Mouse (Mus musculus) Patski (cell line): ENCODE results near the gene Aldh18a1. TPM values are rescaled to one million over a fixed set of nuclear protein-coding genes. Genes with fewer than 3 reads are reported as not detected.

Experiments used
- ATAC-seq: fragments of 100-300 bp; one replicate; pipeline ENCODE4 v1.8.0; 2021
- CTCF ChIA-PET: fragments of 350-600 bp; sonication (Branson Sonifier 250); formaldehyde crosslinking; loops from one replicate; lab custom pipeline; 2022; ENCODE audit warnings: inconsistent platforms; lab: Charles Lee
- POLR2A ChIA-PET: fragments of 350-600 bp; sonication (Branson Sonifier 250); formaldehyde crosslinking; loops from one replicate; lab custom pipeline; 2022; ENCODE audit warnings: antibody characterized with exemption, inconsistent platforms; lab: Charles Lee
- DNase-seq: peaks from one replicate; pipeline ENCODE4 v3.0.0-alpha.2; 2011; ENCODE audit warnings: low read depth, low spot score
- H3K27me3 ChIP-seq: fragments of 371-371 bp; one replicate; pipeline ENCODE4 v1.5.1; 2021
- CTCF ChIP-seq: fragments of 100-300 bp; IDR thresholded peaks from one replicate; pipeline ENCODE4 v1.5.1; 2021
- in situ Hi-C: fragments of 300-500 bp; cut with MboI; formaldehyde crosslinking; loops from 3 replicates; pipeline ENCODE4 v1.11.1; 2018; ENCODE audit warnings: low pct_unique_long_range_greater_than_20kb, mixed read lengths
- polyA plus RNA-seq: library from polyadenylated mRNA; unstranded; gene quantifications from one replicate; pipeline ENCODE4 v1.2.3, GENCODE M21; 2021

Gene Aldh18a1
- polyA plus RNA-seq, 1 experiment from 2014 or later: 73.9 TPM

- ChIA-PET CTCF (interaction anchor here (1.1 kb wide), 1 partner anchor 168 kb away, joined by 3 read pairs; no protein-coding TSS in a partner anchor), POLR2A (interaction anchor here (0.6 to 1.0 kb wide), 3 partner anchors 51 to 115 kb away, joined by 3 to 5 read pairs (median 3); no protein-coding TSS in a partner anchor)
- DNase-seq (peak; percentile 72), ATAC-seq (peak; percentile 99)
- H3K27me3 ChIP-seq: no peaks in the 10 kb centered on the region
- no peak for TF ChIP-seq CTCF
- in situ Hi-C loops: no loop called here
Observed at GRCm38 (mm10) chr19:40513632-40514078, 74.6 kb downstream of the Aldh18a1 start, which contains the start of gene Sorbs1. Gene Sorbs1 (minus strand): TSS chr19:40513779.

GRCm38 (mm10) chr19:40512500-40513421 lies 75.5 kb downstream of the Aldh18a1 start:
- peak; percentile 45 for ATAC-seq

GRCm38 (mm10) chr19:40511679-40512309 lies 76.5 kb downstream of the Aldh18a1 start:
- in situ Hi-C loops: no loop called here
- no peak for TF ChIP-seq CTCF
- ATAC-seq (no peak), DNase-seq (no peak)
- CTCF ChIA-PET: interaction anchor here (1.0 to 2.4 kb wide), 5 partner anchors 17 to 120 kb away, joined by 3 to 8 read pairs (median 3); no protein-coding TSS in a partner anchor
- no peaks in the 10 kb centered on the region for H3K27me3 ChIP-seq
- POLR2A ChIA-PET: interaction anchor here (1.3 kb wide), 1 partner anchor 19 kb away, joined by 5 read pairs; no protein-coding TSS in a partner anchor

More at GRCm38 (mm10) chr19:40512500-40513421, 75.5 kb downstream of the Aldh18a1 start:
- H3K27me3 ChIP-seq: no peaks in the 10 kb centered on the region
- in situ Hi-C loops: no loop called here
- ChIA-PET POLR2A (interaction anchor here (0.6 to 1.3 kb wide), 3 partner anchors 20 to 1649 kb away, joined by 3 to 5 read pairs (median 3); no protein-coding TSS in a partner anchor), CTCF (interaction anchor here (1.0 to 2.4 kb wide), 3 partner anchors 20 to 121 kb away, joined by 3 to 8 read pairs (median 3); no protein-coding TSS in a partner anchor)
- DNase-seq: no peak
- no peak for TF ChIP-seq CTCF

GRCm38 (mm10) chr19:40511100-40511439 lies 77.2 kb downstream of the Aldh18a1 start:
- no peaks in the 10 kb centered on the region for H3K27me3 ChIP-seq
- CTCF ChIA-PET: interaction anchor here (1.1 to 2.4 kb wide), 4 partner anchors 16 to 120 kb away, joined by 3 to 8 read pairs (median 3); no protein-coding TSS in a partner anchor
- in situ Hi-C loops: no loop called here
- no peak for ATAC-seq
- POLR2A ChIA-PET: interaction anchor here (0.6 to 0.9 kb wide), 2 partner anchors 8 to 88 kb away, joined by 3 read pairs; no protein-coding TSS in a partner anchor
- no peak for DNase-seq
- no peak for TF ChIP-seq CTCF

GRCm38 (mm10) chr19:40510387-40511099 lies 77.7 kb downstream of the Aldh18a1 start:
- in situ Hi-C loops: no loop called here
- ChIA-PET CTCF (interaction anchor here (1.1 to 2.4 kb wide), 4 partner anchors 15 to 119 kb away, joined by 3 to 8 read pairs (median 3); no protein-coding TSS in a partner anchor), POLR2A (interaction anchor here (0.6 to 0.9 kb wide), 2 partner anchors 8 to 88 kb away, joined by 3 read pairs; no protein-coding TSS in a partner anchor)
- DNase-seq: no peak
- ATAC-seq: no peak
- TF ChIP-seq CTCF: no peak
- H3K27me3 ChIP-seq: no peaks in the 10 kb centered on the region

- DNase-seq: no peak
Observed at GRCm38 (mm10) chr19:40509274-40509673, 79.0 kb downstream of the Aldh18a1 start.

GRCm38 (mm10) chr19:40508851-40509250 lies 79.4 kb downstream of the Aldh18a1 start:
- in situ Hi-C loops: no loop called here
- no peak for ATAC-seq
- POLR2A ChIA-PET: no interaction called here

More at GRCm38 (mm10) chr19:40509274-40509673, 79.0 kb downstream of the Aldh18a1 start:
- TF ChIP-seq CTCF: no peak
- POLR2A ChIA-PET: no interaction called here
- H3K27me3 ChIP-seq: no peaks in the 10 kb centered on the region
- no peak for ATAC-seq
- CTCF ChIA-PET: no interaction called here
- in situ Hi-C loops: no loop called here

DNA sequence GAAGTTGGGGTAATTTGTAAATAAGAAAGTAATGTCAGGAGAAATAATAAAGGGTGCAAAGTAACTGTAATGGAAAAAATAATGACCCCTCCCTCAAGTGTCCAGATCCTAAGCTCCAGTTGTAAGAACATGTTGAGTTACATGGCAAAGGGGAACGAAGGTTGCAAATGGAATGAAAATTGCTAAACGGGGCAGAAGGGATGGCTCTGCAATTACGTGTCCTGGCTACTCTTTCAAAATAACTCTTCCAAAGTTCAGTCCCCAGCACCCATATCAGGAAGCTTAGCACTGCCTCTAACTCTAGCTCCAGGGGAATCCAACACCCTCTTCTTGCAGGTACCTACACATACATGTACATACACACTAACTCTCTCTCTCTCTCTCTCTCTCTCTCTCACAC lies 81.3 kb downstream of the Aldh18a1 start:
- no peaks in the 10 kb centered on the region for H3K27me3 ChIP-seq
- in situ Hi-C loops: no loop called here
- ATAC-seq: no peak
- no peak for TF ChIP-seq CTCF
- no peak for DNase-seq
- POLR2A ChIA-PET: interaction anchor here (0.6 to 0.7 kb wide), 2 partner anchors 106 to 438 kb away, joined by 3 to 5 read pairs; no protein-coding TSS in a partner anchor
- CTCF ChIA-PET: no interaction called here

More at GRCm38 (mm10) chr19:40508851-40509250, 79.4 kb downstream of the Aldh18a1 start:
- H3K27me3 ChIP-seq: no peaks in the 10 kb centered on the region
- CTCF ChIA-PET: no interaction called here
- DNase-seq: no peak
- TF ChIP-seq CTCF: no peak

DNA sequence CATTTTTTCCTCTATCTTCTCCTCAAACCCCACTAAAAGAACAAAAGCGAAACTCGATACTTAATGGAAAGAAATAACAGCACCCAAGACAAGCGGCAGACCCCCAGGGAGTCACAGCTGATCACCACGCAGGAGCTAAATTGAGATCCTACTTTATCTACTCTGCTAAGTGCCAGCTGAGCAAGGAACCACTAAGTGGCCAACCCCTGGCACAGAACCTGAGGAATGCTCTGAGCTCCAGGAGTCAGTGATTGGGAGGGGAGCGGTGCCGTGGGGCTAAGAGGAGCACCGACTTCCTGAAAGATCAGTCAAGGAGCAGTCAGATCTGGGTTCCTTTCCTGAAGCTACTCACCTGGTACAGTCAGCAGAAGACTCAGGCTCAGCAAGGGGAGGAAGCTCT lies 83.9 kb downstream of the Aldh18a1 start:
- TF ChIP-seq CTCF: no peak
- in situ Hi-C loops: no loop called here
- ATAC-seq (no peak), DNase-seq (no peak)
- H3K27me3 ChIP-seq: no peaks in the 10 kb centered on the region
- ChIA-PET CTCF (interaction anchor here (2.0 kb wide), 1 partner anchor 12 kb away, joined by 14 read pairs; no protein-coding TSS in a partner anchor), POLR2A (interaction anchor here (0.7 kb wide), 1 partner anchor 47 kb away, joined by 3 read pairs; no protein-coding TSS in a partner anchor)

Other genes with a start within 250 kb of the Aldh18a1 start
- gene Sorbs1, start 74.7 kb downstream of the Aldh18a1 start, polyA plus RNA-seq: 68.9 TPM
- 19.9 TPM for gene Tctn3, start 23.8 kb upstream of the Aldh18a1 start, polyA plus RNA-seq
- gene Entpd1, start 23.9 kb upstream of the Aldh18a1 start, polyA plus RNA-seq: 0.47 TPM
- gene Cc2d2b, start 160.3 kb upstream of the Aldh18a1 start, polyA plus RNA-seq: not detected
- 6.3 TPM for gene Ccnj, start 242.8 kb upstream of the Aldh18a1 start, polyA plus RNA-seq